Mouse (Mus musculus): Measurements from ENCODE around the gene Elmo2.

Gene Elmo2

DNA sequence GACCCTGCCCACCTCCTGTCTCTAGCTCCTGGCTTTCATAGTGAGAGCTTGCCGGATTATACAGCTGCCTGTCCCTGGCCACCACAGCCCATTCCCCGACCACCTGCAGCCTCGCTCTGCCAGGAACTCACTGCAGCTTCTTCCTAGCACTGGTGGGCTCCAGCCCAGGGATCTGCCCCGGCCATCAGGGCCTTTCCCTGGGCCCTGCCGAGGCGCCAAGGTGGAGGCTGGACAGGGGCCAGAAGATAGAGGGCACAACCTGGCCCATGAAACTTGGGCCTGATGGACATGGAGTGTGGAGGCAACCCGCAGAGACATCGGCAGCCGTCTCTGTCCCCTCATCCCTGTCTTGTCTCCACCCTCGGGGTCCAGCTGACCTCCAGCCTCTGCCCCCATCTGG, 70.1 kb downstream of the Elmo2 start:
- DNase-seq, result no peak

DNA sequence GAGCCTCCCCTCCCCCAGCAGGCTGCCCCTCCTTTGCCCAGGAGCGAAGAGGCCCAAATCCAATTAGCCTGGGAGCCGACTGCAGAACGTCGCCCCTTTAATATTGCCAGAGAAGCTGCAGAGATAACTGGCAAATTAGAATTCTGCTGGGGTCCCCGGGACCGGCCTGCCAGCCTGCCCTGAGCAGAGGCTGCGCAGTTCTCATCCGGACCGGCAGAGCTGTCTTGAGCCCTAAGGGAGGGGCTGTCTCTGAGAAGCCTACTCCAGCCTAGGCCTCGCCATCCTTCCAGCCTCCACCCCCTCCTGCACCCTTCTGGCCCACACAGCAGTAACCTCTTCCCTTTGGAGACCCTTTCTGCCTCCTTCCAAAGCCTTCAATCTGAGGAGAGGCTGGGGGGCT, 72.4 kb downstream of the Elmo2 start:
- DNase-seq, result no peak

DNA sequence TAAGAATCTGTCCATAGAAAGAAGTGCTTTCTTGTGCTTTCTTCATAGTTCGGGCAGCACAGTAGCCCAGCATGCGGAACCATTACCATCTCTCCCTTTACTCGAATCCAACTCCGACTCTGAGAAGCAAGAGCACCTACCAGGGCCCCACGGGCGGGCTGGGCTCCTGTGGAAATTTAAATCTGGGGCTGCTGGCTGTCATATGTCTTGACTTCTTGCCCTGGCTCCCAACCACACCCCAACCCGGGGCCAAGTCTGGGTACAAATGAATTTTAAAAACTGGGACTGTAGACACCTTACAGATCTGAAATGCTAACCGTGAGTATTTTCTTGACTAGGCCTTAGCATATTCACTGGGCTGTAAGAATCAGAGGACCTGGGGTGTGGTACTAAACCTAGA, 73.0 kb downstream of the Elmo2 start:
- DNase-seq, result no peak

DNA sequence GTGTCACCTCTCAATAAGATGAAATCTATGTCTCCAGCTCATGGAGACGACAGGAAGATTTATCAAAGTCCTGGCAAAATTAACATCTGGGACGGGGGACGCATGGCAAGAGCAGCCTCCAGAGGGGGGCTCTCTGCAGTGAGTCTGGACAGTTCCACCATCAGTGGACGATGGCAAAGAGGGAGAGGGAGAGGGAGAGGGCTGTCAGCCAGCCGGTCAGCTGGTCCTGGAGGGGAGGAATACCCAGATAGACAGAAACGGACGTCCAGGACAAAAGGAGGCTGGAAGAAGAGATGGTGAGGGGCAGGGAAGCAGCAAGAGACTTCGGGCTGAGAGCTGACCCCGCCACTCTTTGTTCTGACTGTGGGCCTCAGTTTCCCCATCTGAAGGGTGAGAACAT, 73.5 kb downstream of the Elmo2 start:
- DNase-seq, result no peak

DNA sequence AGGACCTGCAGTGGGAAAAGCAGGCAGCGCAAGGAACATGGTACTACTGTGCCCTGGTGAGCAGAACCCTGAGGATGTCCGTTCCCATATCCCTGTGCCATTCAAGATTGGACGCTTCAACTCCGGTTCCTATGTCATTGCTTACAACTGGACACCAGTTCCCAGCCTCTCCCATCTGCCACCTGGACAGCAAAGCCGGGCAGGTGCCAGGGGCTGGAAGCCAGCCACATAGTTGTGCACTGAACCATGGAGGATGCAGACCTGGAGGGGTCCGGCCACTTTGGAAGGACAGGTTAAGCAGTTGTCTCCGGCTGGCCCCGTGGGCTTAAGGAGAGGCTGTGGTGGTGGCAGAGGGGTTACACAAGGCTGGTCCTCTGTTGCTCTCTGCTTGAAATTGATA, 73.9 kb downstream of the Elmo2 start:
- no peak for DNase-seq

DNA sequence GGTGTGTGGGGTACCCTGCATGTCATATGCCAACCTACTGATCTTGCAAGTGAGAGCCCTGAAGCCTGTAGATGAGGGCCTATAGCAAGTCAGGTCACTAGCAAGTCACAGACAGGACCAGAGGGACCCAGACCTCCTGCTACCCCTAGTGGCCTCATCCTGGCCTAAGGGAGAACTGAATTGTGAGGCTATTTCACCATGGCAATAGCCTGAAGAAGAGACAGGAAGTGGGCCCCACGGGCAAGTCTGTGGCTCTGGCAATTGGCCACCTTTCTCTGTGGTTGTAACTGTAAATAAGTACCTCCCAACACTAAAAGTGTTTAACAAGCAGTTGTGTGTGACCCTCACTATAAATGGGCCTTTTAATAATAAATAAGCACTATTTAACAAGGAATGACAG, 75.4 kb downstream of the Elmo2 start:
- DNase-seq, result no peak

DNA sequence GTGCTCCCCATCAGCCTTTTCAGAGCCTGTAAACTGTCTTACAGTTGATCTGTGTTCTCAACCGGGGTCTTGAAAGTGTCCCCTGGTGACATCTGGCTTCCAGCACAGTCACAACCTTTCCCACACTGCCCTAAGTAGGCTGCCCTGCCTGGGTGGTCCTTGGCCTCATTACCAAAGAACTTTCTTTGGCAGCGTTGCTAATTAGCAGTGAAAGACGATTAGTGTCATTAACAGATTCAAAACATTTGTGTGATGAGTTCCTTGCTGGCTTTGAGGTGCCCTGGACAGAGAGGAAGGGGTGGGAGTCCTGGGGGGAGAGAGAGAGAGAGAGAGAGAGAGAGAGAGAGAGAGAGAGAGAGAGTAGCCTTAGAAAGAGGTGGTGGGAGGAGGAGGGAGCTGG, 77.3 kb downstream of the Elmo2 start:
- DNase-seq, result no peak

DNA sequence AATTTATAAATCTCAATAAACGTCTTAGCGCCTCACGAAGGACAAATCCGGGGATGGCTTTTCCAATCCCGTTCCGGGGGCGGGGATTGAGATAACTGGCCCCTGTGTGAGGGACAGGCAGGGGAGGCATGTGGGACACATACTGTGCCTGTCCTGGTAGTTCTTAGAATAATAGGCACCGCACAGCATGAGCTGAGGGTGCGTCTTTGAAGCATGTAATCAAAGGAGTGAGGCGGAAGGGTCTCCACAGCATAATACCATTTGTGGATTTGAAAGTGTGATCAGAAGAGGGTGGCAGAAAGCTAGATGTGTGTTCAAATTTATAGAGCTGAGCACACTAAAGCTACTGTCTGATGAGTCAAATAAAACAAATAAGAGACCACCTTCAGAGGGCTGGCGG, 79.9 kb downstream of the Elmo2 start:
- no peak for DNase-seq

DNA sequence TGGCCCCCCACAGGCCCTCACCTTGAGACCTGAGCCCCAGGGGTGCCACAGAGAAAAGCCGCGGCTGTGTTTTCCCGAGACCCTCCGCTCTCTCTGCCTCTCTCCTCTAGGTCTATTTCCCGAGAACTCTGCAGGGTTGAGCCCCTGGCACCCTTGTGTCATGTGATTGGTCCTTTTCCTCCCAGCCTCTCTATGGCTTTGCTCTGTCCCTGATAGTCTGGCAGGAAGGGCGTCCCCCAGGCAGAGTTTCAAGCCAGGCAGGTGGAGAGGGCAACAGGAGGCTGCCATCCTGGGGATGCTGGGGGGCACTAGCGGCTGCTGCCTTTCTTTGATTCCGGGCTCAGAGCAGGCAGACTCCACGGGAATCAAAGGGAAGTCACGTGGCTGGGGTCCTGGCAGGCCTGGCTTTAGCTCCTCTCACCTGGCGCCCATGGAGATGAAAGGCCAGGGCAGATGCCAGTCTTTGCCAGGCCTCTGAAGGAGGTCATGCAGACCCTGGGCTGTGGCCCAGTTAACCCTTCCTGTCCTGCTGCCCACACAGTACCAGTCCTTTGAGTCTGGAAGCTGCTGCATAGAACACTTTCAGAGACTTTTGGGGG, 83.1 kb downstream of the Elmo2 start:
- no peak for DNase-seq

DNA sequence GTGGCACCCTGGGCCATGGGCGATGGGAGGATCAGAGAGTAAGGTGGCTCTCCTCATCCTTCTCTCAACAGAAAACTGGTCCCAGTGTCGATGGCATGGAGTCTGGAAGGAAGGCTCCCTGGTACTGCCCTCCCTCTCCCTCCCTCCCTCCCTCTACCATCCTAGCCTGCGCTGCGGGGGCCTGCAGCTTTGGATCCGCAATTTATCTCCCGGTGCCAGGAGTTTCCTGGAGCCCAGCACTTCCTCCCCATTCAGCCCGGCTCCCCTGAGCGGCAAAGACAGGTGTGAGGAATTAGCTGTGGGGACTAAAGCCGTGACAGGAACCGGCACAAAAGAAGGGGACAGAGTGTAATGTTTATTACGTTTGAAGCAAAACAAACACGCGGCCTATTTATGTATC, 83.7 kb downstream of the Elmo2 start:
- no peak for DNase-seq

DNA sequence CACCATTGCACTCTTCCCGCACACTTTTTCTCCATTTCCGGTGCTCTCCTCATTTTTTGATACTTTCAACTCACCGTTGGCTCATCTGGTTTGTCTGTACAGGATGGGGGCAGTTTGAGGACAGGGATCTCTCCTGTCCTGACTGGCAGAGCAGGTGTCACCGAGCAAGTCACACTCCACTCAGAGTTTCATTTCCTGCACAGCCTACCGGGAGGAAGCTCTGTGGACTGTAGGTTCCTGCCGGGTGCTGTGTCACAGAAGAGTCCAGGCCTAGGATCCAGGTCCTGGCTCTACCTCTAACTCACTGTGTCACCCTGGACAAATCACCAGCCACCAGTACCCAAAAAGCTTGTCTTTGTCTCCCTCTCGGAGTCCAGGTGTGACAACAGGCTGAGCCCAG, 84.5 kb downstream of the Elmo2 start:
- DNase-seq, result no peak

DNA sequence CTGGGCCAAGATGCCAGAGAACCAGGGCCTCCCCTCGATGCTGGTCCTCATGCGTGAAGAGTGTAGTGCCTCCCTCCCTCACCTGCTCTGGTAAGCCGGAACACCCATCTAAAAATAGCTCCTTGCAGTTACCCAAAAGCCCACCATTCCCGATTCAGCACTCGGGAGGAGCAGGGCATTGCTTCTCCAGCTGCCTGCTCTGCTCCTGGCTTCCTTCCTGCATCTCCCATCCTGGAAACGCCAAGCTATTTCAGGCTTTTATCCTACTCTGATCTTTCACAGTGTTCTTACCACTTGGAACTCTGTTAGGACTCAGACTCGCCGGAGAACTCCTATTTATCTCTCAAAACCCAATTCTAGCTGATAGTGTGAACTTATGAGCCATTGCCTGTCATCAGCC, 85.9 kb downstream of the Elmo2 start:
- no peak for DNase-seq

DNA sequence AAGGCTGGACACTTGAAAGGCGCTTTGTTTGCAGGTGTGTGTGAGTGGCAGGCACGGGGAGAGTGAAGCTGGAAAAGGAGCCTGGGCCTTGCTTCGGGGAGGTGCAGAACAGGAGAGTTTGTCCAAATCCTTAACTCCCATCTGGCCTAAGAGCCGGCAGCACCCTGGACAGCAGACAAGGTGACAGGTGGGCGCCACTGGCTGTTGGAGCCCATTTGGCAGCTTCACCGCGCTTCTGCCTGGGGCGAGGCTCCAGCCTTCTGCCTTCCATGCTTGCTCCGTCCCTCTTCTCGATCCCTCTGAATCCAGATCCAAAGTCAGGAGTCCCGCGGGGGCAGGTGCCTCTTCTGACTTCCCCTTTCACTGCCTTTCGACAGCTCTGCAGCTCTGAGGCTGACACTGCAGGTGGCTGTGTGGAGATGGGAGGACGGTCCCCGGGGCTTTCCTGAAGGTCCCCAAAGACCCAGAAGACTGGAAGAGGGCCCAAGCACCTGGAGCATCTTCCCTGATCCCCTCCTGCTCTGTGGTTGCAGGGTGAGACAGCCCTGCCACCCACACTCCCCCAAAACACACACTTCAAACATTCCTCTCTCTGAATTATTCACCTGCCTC, 86.6 kb downstream of the Elmo2 start:
- DNase-seq, result no peak

DNA sequence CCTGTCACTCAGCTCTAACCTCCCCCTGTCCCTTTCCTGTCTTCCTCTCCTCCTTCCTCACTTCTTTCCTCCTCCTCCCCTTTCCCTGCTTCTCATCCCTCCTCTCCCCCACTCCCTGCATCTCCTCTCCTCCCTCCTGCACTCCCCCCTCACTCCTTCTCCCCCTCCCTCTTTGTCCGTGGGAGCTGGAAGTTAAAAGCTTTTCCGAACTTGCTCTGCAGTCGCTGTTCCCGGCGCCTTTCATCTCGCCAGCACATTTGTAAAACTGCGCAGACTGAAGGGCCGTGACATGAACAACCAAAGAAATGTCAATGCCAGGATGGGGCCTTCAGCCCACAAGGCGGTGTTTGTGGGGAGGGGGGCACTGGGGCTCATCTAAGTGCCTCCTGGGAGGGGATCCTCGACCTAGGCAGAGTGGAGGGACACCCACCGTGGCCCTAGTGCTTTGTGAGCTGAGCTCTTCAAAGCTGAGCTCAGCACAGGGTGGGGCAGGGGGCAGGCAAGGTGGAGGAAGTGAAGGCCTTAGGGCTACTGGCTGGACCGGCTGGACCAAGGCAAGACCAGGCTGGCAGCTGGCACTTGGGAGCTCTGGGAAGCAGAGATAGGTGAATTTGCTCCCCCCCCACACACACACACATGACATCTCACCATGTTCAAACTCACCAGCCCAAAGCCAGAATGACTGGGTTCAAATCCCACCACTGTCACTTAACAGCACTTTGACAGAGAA, 87.7 kb downstream of the Elmo2 start:
- no peak for DNase-seq
